Mouse (Mus musculus) Muller cell, postnatal 12 days (primary cell): ENCODE measurements at regions not wholly inside any gene's neighbourhood (a gene's known extent, or its start where the extent isn't known, plus 50 kb on each side); places are given as distances from the start of the nearest gene placed in this dataset.

Experiments used
- DNase-seq: peaks from one replicate; pipeline ENCODE4 v3.0.0-alpha.2; 2015; ENCODE audit errors: inconsistent ontology term

DNA sequence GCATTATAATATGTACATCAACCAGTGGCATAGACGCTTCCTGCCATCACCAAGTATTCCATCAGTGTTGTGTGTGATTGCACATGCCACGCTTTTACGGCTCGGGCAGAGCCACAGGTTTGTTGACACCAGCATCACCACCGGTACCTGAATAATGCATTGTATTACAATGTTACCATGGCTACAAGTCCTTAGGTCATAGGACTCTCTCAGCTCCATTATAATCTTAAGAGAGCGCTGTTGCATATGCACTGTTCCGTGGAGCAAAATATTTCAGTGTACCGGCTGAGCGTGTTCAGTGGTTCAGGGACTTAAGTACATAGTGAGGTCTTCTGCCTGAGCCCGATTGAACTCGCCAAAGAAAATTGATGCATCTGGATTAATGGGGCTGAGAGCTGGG lies 303.4 kb upstream of the Id4 start:
- DNase-seq = no peak

DNA sequence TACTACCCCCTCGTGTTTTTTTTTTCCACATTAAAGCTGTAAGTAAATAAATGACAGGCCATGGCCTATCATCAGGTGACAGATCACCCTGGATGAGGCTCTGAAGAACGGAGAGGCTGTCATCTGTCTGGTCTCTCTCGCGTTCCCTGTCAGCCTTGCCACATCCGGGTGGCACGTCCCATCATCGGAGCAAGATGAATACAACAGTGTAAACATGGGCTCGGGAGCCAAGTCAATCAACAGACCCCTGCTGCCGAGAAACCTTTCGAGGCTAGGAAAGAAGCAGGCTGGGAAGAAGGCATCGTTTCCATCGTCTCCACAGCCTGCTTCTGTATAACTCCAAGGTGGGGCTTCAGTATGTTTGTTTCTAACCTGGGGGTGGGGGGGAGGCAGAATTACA lies 286.8 kb upstream of the Id4 start:
- no peak for DNase-seq

DNA sequence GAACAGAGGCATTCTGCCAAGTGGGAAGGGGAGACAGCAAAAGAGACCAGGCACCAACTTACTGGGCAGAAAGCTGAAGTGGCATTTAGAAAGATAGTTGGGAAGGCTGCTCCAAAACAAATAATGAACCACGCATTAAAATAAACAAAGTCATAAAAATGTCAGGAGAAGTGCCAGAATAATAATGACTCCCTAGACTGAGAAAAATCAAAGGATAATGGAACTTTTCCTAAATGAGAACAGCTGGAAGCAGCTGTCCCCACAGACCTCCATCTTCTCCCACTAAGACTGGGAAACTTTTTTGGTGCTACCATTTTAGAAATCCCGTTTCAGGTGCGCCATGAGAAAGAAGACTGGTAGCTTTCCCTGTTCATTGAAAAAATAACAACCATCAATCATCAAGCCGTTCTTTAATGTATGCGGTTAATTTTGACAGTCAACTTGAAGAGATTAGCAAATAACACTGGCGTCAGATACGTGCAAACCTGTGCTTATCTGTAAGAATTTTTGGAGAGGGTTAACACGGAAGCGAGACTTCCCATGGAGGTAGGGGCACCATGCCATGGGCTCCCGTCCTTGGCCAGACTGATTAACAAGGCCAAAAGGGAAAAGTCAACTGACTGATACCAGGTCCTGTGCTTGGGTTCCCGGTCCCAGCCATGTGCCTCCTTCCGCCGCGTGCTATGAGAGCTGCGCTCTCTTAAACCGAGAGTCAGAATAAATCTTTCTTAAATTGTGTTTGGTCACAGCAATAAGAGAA lies 286.1 kb upstream of the Id4 start:
- no peak for DNase-seq

DNA sequence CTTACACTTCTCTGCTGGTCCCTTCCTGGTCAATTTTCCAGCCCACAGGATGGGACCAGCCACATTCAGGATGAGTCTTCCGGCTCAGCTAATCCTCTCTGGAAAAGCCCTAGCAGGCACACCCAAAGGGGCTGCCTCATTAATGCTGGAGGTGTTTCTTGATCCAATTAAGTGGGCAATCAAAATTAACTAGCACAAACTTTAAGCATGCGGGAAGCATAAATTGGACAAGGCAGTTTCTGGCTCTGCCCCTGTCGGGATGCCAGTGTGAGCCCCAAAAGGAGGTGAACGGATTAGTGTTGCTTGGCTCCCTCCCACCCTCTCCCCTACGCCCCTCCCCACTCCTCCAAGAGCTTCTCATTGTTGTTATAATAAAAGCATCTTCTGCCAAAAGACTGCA lies 262.5 kb upstream of the Id4 start:
- DNase-seq = no peak

DNA sequence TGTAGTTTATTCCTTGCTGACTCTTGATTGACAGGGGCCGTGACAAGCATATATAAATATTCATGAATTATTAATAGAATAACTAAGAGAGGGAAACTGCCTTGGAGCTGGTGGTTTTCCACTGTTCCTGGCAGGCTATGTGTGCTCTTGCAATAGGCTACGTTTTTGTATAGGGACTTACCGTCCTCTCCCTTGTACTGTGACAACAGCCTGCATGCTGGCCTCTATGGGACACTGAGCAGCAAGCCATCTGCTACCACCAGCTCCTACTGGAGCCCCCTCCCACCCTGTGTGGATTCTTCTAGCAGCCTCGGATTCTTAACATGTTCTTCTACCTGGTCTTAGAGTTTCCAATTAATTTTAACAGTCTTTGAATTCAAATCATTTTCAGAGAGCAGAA lies 261.6 kb upstream of the Id4 start:
- DNase-seq = no peak

DNA sequence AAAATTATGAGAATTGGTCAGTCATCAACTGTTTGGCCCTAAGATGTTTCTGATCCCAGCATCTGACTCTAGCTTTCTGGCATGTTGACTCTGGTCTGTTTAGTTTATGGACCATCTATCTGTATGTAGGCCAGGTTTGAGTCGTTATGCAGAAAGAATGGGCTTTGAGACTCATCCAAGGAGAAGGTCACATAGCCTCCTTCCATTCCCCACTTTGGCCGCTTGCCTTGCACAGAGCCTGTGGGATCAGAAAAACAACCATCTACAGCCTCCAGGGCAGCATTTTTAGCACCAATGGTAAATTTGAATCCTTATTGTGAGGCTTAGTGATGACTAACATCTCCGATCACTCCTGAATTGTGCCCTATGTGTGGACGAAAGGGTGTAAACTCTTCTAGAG lies 257.9 kb upstream of the Id4 start:
- DNase-seq = no peak

DNA sequence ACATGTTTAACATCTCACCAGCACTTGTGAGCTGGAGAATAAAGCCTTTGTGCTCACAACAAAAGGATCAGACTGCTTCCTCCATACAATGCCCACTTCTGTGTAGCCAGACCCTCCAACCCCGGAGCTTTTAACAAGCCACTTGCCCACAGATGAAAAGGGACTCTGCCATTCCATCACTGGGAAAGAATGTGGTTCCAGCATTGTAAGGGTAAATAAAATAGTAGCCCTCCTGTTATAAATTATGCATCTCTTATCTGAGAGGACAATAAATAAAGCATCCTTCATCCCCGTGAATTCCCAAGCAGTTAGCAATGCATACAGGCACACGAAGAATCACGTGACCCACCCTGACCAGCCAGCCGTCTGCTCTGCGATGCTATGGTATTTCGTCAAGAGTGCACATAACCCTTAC lies 247.7 kb upstream of the Id4 start:
- DNase-seq = peak; percentile 56

DNA sequence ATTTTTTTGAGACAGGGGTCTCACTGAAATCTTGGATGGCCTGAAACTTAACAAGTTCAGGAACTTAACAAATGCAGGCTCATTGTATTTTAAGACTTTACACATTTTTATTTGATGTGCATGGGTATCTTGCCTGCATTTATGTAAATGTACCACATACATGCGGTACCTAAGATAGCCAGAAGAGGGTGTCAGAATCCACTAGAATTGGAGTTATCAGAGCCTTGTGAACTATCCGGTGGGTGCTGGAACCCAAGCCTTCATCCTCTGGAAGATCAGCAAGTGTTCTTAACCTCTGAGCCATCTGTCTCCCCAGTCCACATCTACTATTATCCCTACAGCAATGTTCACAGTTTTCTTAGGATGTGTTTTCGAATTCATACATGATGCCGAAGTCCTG lies 245.7 kb upstream of the Id4 start:
- DNase-seq = no peak

DNA sequence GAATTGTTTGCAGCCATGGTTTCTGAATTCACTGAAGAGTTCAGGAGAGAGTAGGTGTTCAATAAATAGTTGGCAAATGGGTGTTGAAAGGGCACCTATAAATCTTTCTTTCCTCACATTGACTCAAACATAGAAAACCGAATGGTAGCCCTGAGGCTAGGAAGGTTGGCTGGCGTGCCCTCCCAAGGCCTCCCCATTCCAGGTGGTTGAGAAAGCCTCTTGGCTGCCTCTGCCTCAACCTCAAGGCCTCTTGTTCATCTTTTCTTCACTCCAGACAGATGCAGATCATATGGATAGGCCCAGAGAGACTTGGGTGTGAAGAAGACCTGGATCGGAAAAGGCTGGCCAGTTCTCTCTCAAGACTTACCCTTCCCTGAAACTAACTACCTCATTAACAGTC lies 245.0 kb upstream of the Id4 start:
- no peak for DNase-seq

DNA sequence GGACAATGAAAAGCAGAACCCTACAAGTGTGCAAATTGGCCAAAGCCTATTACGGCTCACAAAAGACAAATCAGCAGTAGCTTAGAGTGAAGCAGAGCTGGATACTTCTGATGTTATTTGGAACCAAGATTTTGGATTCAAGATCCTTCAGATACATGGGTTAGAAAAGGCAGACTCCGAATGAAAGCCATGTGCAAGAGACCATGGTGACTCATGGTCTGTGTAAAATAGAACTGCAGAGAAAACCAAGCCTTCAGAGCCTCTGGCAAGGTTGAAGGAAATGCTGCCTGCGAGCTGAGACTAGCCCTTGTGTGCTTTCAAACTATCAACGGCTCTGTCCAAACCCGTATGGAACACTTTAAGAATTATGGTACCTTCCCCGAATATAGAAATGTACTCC lies 244.4 kb upstream of the Id4 start:
- no peak for DNase-seq

DNA sequence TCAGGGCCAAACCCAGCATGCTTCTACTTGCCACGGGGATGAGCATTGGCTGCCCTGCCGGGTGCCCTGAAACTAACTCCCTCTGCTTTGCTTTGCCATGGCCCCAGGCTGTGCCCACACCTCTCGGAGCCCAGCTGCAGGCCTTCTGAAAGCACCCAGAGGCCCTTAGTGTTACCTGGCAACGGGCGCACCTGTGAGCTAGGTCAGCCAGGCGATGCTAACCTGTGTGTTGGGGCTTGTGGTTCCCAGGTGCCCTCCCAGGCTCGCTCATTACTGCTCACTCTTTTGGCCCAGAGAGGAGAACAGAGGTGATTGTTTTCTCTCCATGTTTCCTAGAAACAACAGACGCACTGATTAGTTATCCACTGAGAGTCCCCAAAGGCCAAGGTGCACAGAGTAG lies 243.4 kb upstream of the Id4 start:
- DNase-seq = no peak

DNA sequence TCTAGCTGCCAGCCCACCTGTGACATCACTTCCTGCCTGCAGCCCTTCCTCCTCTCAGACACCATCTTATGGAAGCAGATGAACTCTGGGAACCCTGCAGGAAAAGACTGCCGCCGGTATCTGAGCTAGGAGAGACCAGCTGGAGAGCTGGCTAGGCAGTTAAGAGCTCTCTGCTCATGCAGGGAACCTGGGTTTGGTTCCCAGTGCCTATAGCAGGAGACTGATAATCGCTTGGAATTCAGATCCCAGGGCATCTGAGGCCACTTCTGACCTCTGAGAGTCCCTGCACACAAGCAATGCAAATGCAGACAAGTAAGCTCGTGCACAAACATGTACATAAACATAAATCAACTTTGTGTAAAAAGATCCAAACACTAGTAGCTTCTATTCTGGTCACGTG lies 242.4 kb upstream of the Id4 start:
- no peak for DNase-seq

DNA sequence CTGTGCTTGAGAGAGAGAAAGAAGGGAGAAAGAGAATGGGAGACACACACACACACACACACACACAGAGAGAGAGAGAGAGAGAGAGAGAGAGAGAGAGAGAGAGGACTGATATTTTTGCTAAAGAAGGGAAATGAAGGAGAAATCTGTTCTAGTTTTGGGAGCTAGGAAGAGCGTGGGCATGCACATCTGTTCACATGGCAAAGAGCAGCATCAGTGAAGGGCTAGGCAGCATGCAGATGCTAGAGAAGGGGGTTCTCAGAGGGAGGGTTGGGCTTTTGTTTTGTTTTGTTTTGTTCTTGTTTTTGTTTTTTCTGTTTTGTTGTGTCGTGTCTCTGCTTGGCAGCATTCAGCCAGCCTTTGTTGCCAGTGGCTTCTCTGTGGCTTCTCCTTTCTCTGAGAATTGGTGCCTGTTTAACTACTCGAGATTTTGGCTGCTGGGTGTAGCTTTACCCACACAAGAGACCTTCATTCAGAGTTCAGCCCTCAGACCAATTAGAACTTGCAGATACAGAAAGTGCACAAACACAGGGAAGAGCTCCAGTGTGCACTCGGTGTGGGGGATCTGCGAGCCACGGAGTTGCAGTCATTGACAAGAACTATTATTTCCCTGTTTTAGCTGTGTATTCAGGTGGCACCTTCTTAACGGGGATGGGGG lies 237.9 kb upstream of the Id4 start:
- DNase-seq = peak; percentile 60

DNA sequence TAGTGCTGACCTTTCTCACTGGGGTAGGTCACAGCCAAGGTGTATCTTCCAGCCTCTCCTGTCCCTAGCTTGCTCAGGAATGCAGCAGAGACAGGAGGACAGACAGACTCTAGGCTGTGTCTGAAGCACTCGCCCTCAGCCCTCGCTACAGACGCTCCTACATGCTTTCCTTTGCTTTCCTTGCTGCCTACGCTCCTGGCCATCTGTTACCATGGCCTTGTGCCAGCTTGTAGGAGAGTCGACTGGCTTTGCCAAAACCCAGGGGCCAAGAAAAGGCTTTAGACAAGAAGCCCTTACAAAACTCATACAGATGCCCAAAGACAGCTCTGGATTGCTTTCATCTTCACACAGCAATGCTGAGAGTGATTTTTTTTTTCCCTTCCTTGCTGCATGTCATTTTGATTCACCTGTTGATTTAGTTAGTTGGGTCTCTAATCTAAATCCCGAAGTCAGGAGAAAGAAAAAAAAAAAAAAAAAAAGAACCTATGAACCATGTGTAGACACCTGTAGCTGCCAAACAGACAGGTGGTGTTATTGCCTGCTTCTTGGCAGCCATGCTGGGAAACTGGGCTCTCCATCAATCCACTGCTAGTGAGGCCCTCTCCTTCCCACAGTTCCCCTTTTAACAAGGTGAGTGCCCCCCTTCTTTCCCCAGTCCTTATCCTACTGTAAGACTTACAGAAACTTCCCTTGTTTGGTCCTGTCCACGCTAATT lies 233.1 kb upstream of the Id4 start:
- DNase-seq = peak; percentile 86

DNA sequence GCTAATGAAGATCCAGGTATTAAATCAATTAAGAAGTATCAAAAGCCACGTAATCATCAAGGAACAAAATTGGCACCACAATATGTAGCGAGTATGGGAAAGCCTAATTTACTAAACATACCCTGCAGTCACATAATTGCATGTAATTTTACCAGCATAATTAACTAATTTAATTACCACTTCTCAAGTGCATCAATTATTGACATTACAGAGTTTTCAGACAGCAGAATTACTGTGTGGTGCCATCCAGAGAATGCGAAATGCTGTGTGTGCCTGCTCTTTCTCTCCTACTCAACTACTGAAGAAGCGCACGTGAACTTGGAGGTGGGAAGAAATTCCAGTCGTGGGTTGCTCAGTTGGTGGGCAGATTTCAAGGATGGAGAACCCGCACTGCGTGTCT lies 229.5 kb upstream of the Id4 start:
- DNase-seq = no peak

DNA sequence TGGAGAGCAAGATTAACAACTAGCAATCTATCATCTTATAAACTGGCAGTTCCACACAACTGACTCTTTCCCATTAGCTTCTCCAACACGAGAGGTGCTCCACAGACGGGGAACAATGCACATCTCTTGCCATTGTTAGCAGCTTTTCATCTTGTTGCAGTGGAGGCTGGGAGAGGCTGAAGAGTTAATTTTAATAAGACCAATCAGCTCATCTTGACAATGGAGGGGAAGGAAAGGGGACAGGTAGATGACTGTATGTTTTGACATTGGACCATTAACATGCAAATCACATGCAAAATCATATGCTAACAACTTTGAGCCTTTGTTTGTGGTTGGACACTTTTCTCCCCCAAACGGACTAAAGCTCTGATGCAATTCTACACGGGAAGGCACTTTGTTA lies 218.9 kb upstream of the Id4 start:
- DNase-seq = no peak

DNA sequence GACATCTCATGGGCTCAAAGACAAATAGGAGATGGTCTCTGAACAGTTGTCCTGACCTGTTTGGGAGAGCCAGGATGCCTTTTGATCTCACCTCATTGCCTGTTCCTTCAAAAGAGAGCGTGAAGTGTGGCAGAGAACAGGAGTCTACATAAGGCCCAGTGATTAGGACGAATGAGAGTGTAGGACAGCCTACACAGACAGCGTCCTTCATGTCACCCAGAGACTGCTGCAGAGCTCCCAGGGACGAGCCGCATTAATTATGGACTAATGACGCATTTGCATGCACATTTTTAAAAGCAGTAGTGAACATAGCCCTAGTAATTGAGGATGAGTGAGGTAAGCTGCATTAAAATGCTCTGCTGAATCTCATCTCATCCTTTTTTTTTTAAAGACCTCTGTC lies 218.5 kb upstream of the Id4 start:
- no peak for DNase-seq

DNA sequence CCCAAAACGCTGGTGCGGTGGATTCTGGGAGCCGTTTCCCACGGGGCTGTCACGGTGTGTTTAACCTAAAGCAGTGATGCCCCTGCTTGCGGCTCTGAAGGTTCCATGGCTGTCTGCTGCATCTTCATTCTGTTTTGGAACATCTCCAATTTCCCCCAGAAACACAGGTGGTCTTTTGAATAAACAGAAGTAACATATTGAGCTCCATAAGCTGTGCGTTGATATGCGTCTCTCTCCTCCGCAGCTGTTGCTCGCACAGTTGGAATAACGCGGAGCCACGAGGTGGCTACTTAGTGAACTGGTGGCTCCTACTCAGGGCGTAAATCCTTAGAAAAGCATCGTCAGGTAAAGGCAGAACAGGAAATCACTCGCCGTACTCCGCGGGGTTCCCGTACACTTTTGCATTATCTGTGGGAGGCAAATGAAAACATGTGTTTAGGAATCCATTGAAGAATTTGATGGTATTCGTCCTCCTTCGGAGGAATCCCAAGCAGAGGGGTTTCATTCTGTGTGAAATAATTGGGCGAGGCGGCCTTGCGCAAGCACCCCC lies 214.8 kb upstream of the Id4 start:
- DNase-seq = no peak

DNA sequence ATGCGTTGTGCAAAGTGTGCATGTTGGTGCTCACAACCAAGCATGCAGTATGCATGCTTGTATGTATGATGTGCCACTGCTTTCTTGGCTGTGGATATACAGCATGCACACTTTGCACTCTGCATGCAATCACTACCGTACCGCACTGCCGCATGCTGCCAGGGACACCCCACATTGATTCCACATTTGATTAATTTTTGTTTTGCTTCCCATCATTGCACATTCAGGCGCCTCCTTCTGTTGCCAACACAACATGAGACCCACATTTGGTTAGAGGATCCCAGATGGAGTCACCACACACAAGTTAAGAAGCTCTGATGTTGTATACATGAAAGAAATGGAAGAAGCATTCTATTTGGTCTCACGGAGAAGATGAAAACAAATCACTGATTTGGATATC lies 211.2 kb upstream of the Id4 start:
- no peak for DNase-seq

DNA sequence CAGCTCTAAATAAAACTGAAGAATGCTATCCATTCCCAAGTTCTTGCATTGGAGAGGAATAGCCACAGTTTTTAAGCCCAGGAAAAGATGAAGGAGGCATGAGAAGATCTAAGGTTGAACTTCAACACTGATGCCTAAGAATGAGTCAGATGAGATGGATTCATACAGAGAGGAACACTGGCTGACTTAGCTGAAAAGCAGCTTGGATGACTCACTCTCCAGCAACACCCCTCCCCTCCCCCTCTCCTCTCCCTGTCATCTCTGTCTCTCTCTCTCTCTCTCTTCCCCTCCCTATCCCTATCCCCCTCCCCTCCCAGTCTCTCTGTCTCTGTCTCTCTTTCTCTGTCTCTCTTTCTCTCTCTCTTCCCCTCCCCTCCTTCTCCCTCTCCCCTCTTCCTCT lies 186.4 kb upstream of the Id4 start:
- peak; percentile 85 for DNase-seq

DNA sequence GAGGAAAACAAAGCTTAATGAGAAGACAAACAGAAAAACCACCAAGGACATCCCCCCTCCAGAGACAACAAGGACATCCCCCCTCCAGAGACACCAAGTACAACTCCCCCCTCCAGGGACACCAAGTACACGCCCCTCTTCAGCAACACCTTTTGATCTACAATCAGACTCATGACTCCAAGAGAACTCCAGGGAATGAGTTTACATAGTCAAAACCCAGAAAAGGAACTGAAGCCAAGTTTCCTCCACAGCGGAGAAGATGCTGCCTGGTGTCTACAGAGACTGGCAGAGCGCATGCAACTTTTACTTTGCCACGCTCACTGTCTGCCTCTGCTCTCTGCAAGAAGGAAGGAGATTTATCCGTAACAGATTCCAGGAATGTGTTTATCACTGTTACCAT lies 185.7 kb upstream of the Id4 start:
- no peak for DNase-seq

DNA sequence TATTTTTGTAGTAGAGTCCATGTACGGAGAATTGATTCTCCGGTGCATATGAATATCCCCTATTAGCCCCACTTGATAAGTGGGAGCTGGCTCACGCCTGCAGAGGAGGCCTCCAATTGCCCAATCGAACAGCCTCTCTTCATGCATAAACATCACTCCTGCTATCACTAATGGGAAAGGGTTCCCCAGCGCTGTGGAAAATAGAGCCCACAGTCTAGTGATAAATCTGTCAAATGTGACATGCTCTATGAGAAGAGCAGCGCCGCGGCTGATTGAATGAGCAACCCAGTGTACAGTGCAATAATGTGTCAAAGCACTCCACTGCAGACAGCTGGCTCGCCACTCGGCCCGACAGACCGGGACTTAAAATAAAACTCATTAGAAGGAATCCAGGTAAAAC lies 182.8 kb upstream of the Id4 start:
- DNase-seq = no peak

DNA sequence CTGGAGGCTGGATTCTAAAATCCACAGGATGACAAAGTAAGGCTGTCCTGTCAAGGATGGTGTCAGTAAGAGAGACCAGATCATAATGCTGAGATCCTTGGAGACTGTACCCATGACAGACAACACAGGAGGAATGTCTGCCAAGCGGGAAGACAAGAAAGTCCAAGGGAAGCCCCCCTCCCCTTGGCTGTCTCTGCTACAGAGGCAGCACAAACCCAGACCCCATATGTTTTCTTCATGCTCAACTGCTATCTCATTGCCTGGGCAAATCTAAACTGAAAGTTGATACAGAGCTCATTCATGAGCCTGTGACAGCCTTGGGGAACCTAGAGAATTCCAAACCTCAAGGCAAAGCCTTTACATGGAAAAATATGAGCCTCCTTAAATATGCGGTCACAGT lies 177.7 kb upstream of the Id4 start:
- DNase-seq = no peak
